Mouse (Mus musculus) CH12.LX (cell line): ENCODE results near the gene Polr3gl. TPM values are rescaled to one million over a fixed set of nuclear protein-coding genes. Genes with fewer than 3 reads are reported as not detected.
A peak's percentile ranks its signal among the peaks of the same experiment; 100 is the strongest.

Experiments used
- DNase-seq: peaks from one replicate; pipeline ENCODE4 v3.0.0-alpha.2; 2013; ENCODE audit errors: extremely low read depth
- H3K27ac ChIP-seq: 2 replicates; pipeline ENCODE4 v1.5.1; 2012; ENCODE audit warnings: low read depth, mild to moderate bottlenecking, control low read depth, moderate library complexity; ENCODE audit not compliant: insufficient read depth
- H3K27me3 ChIP-seq: replicated peaks from 2 replicates; pipeline ENCODE3; 2012; ENCODE audit warnings: inconsistent platforms
- H3K36me3 ChIP-seq, 2 experiments: replicated peaks in 1 of 2; 2 replicates each; pipeline versions ENCODE3 to v1.6.1; 2012; ENCODE audit warnings: inconsistent platforms in 1 of 2, low read length in 1 of 2, mild to moderate bottlenecking in 1 of 2, mixed read lengths in 1 of 2, moderate library complexity in 1 of 2; ENCODE audit not compliant: control insufficient read depth in 1 of 2, insufficient read depth in 1 of 2
- H3K4me1 ChIP-seq, 2 experiments: 2 replicates each; pipeline ENCODE4 v1.6.1; 2012; ENCODE audit warnings: inconsistent platforms in 1 of 2, moderate library complexity in 1 of 2; ENCODE audit not compliant: insufficient read depth in 2 of 2, control insufficient read depth in 1 of 2
- H3K4me2 ChIP-seq: 2 replicates; pipeline ENCODE4 v1.6.1; 2012; ENCODE audit warnings: low read depth, mild to moderate bottlenecking, control low read depth; ENCODE audit not compliant: poor library complexity, insufficient read depth, severe bottlenecking
- H3K4me3 ChIP-seq, 3 experiments: fragments of 150-350 bp in 1 of 3; sonication (generic) in 1 of 3; replicated peaks in 1 of 3; 2 replicates each; pipeline versions ENCODE3 to v1.5.1; 2011 to 2012; ENCODE audit warnings: low read depth in 2 of 3, low read length in 2 of 3, mild to moderate bottlenecking in 2 of 3, moderate library complexity in 2 of 3, control low read depth in 1 of 3, improper control_type of control experiment in 1 of 3, inconsistent platforms in 1 of 3, mixed read lengths in 1 of 3; ENCODE audit not compliant: poor library complexity in 1 of 3
- H3K79me2 ChIP-seq: replicated peaks from 2 replicates; pipeline ENCODE4 v1.6.1; 2012; ENCODE audit warnings: mild to moderate bottlenecking, moderate library complexity; ENCODE audit not compliant: control insufficient read depth, poor library complexity, insufficient read depth, severe bottlenecking; ENCODE audit errors: extremely low read depth
- H3K9ac ChIP-seq: 2 replicates; pipeline ENCODE4 v1.6.1; 2012; ENCODE audit warnings: low read depth, mild to moderate bottlenecking, control low read depth, moderate library complexity; ENCODE audit not compliant: insufficient read depth
- H3K9me3 ChIP-seq: replicated peaks from 2 replicates; pipeline ENCODE3; 2012; ENCODE audit warnings: low read length, inconsistent platforms, mixed read lengths
- ELF1 ChIP-seq: IDR thresholded peaks from 2 replicates; pipeline ENCODE4 v1.6.1; 2014; ENCODE audit warnings: low read depth, mild to moderate bottlenecking, inconsistent platforms, low read length, improper control_type of control experiment
- EP300 ChIP-seq: IDR thresholded peaks from 2 replicates; pipeline ENCODE4 v1.6.1; 2011; ENCODE audit warnings: low read length, improper control_type of control experiment
- JUN ChIP-seq: IDR thresholded peaks from 2 replicates; pipeline ENCODE4 v1.6.1; 2011; ENCODE audit warnings: low read depth, mild to moderate bottlenecking, low read length, improper control_type of control experiment, moderate library complexity; ENCODE audit not compliant: insufficient read depth
- KAT2A ChIP-seq: IDR thresholded peaks from 2 replicates; pipeline ENCODE4 v1.6.1; 2012; ENCODE audit warnings: low read length, improper control_type of control experiment, inconsistent platforms; ENCODE audit not compliant: insufficient replicate concordance
- MAFK ChIP-seq: IDR thresholded peaks from 2 replicates; pipeline ENCODE4 v1.6.1; 2011; ENCODE audit warnings: low read length, improper control_type of control experiment; ENCODE audit not compliant: insufficient replicate concordance
- MAX ChIP-seq: IDR thresholded peaks from 2 replicates; pipeline ENCODE4 v1.6.1; 2011; ENCODE audit warnings: low read length, improper control_type of control experiment
- MAZ ChIP-seq: IDR thresholded peaks from 2 replicates; pipeline ENCODE4 v1.6.1; 2012; ENCODE audit warnings: low read depth, mild to moderate bottlenecking, inconsistent platforms, low read length, improper control_type of control experiment, moderate library complexity
- MEF2A ChIP-seq: IDR thresholded peaks from 2 replicates; pipeline ENCODE4 v1.6.1; 2014; ENCODE audit warnings: low read depth, mild to moderate bottlenecking, inconsistent platforms, low read length, improper control_type of control experiment, borderline replicate concordance
- MYC ChIP-seq: IDR thresholded peaks from 2 replicates; pipeline ENCODE4 v1.6.1; 2011; ENCODE audit warnings: low read depth, mild to moderate bottlenecking, improper control_type of control experiment, low read length
- NELFE ChIP-seq: IDR thresholded peaks from 2 replicates; pipeline ENCODE4 v1.6.1; 2011; ENCODE audit warnings: low read depth, low read length, improper control_type of control experiment
- NRF1 ChIP-seq: IDR thresholded peaks from 2 replicates; pipeline ENCODE4 v1.6.1; 2014; ENCODE audit warnings: low read depth, mild to moderate bottlenecking, inconsistent platforms, low read length, improper control_type of control experiment, moderate library complexity
- POLR2AphosphoS2 ChIP-seq: IDR thresholded peaks from 2 replicates; pipeline ENCODE4 v1.6.1; 2011; ENCODE audit warnings: low read depth, low read length, improper control_type of control experiment
- SMC3 ChIP-seq: IDR thresholded peaks from 2 replicates; pipeline ENCODE4 v1.6.1; 2011; ENCODE audit warnings: low read depth, low read length, improper control_type of control experiment
- TCF12 ChIP-seq: IDR thresholded peaks from 2 replicates; pipeline ENCODE4 v1.6.1; 2014; ENCODE audit warnings: low read depth, mild to moderate bottlenecking, inconsistent platforms, low read length, improper control_type of control experiment
- ZC3H11A ChIP-seq: IDR thresholded peaks from 2 replicates; pipeline ENCODE4 v1.6.1; 2012; ENCODE audit warnings: low read depth, mild to moderate bottlenecking, inconsistent platforms, low read length, improper control_type of control experiment
- dilution Hi-C: fragments of 300-500 bp; cut with MboI; formaldehyde crosslinking; loops from 2 replicates; pipeline ENCODE4 v1.14.3; 2020; ENCODE audit warnings: low sequenced_read_pairs; ENCODE audit not compliant: extremely low pct_unique_long_range_greater_than_20kb, extremely low pct_ligation_motif_present
- in situ Hi-C: fragments of 300-500 bp; cut with MboI; formaldehyde crosslinking; loops from 3 replicates; pipeline ENCODE4 v1.14.3; 2019; ENCODE audit warnings: low sequenced_read_pairs, low pct_ligation_motif_present, low pct_unique_long_range_greater_than_20kb, mixed read lengths
- polyA plus RNA-seq: library from polyadenylated mRNA; unstranded; fragments of >175 nt; gene quantifications from 2 replicates; pipeline ENCODE4 v1.2.1, GENCODE M21; 2012; ENCODE audit warnings: low read depth; ENCODE audit not compliant: insufficient read length
- total RNA-seq, 2 experiments: library from RNA; depleted of rRNA; stranded (reverse); fragments of 300-350 nt in 1 of 2; fragments of >200 nt in 1 of 2; gene quantifications; 2 replicates each; pipeline ENCODE4 v1.2.3; 2012 to 2014

Gene Polr3gl
- total and polyA plus RNA-seq, 3 experiments, result 13.7 to 18.8 (median 15.7) TPM

- Histone ChIP-seq H3K4me2 (no peak overlapping the region), H3K9me3 (no peaks in the 10 kb centered on the region), H3K79me2 (peaks cover 23% of the 10 kb centered on the region), H3K36me3 (peaks cover 22 to 23% of the 10 kb centered on the region in 2 experiments), H3K4me1 (peaks cover 8 to 67% of the 10 kb centered on the region in 2 experiments), H3K4me3 (no peak overlapping the region), H3K27ac (no peak overlapping the region), H3K9ac (no peak overlapping the region), H3K27me3 (no peaks in the 10 kb centered on the region)
- dilution Hi-C loops (no loop called here), in situ Hi-C loops (no loop called here)
- TF ChIP-seq ZC3H11A (no peak), MEF2A (no peak), MAZ (no peak), MAX (peak; percentile 24; the same call in 1 of the 2 replicates), POLR2AphosphoS2 (no peak), MAFK (no peak), ELF1 (no peak), KAT2A (no peak), SMC3 (no peak), EP300 (0 out of 2 replicates have a peak, but pooled peaks have one; percentile 14), TCF12 (no peak)
- no peak for DNase-seq
Measured at GRCm38 (mm10) chr3:96564633-96565032, 29.3 kb downstream of the Polr3gl start.

GRCm38 (mm10) chr3:96563911-96564632 is 29.9 kb downstream of the Polr3gl start:
- Histone ChIP-seq H3K79me2 (peaks cover 29% of the 10 kb centered on the region), H3K27me3 (no peaks in the 10 kb centered on the region), H3K9ac (no peak overlapping the region), H3K27ac (no peak overlapping the region), H3K4me3 (no peak overlapping the region), H3K4me2 (no peak overlapping the region), H3K36me3 (peaks cover 27 to 28% of the 10 kb centered on the region in 2 experiments), H3K9me3 (no peaks in the 10 kb centered on the region), H3K4me1 (peaks cover 8 to 61% of the 10 kb centered on the region in 2 experiments)
- in situ Hi-C loops, result no loop called here
- dilution Hi-C loops, result no loop called here
- no peak for TF ChIP-seq JUN
- no peak for TF ChIP-seq MYC
- TF ChIP-seq ZC3H11A, result no peak
- TF ChIP-seq NRF1, result no peak
- no peak for TF ChIP-seq SMC3
- no peak for TF ChIP-seq MAZ
- TF ChIP-seq NELFE, result no peak
- TF ChIP-seq ELF1, result no peak
- no peak for DNase-seq
